Mouse (Mus musculus) neural tube, embryonic 10.5 days (tissue): ENCODE results near the gene Rpl3l.
"Not testable (repeated sequence)": the region's sequence is repeated elsewhere in the genome, so short reads cannot be mapped to it uniquely, and the experiment has no call there.

Experiments
- DNase-seq: peaks from one replicate; pipeline ENCODE4 v3.0.0-alpha.2; 2017; ENCODE audit warnings: low spot score; ENCODE audit errors: extremely low spot score

Gene Rpl3l

GRCm38 (mm10) chr17:24719494-24720222 is 8.0 kb upstream of the Rpl3l start:
- DNase-seq: peak; percentile 98

GRCm38 (mm10) chr17:24720616-24721015 is 7.0 kb upstream of the Rpl3l start:
- DNase-seq: not testable (repeated sequence)

- DNase-seq: not testable (repeated sequence)
Observed at GRCm38 (mm10) chr17:24721383-24721955, 6.2 kb upstream of the Rpl3l start.

GRCm38 (mm10) chr17:24722220-24722924 is 5.2 kb upstream of the Rpl3l start:
- peak; percentile 43 for DNase-seq

GRCm38 (mm10) chr17:24723122-24723880 is 4.3 kb upstream of the Rpl3l start:
- DNase-seq: no peak

GRCm38 (mm10) chr17:24723881-24724180 is 3.8 kb upstream of the Rpl3l start:
- no peak for DNase-seq

- peak; percentile 98 for DNase-seq
Observed at GRCm38 (mm10) chr17:24724184-24724583, 3.4 kb upstream of the Rpl3l start, which contains the start of gene Ndufb10. Ndufb10 (minus strand) TSS chr17:24724478.

GRCm38 (mm10) chr17:24725637-24726390 is 1.8 kb upstream of the Rpl3l start:
- DNase-seq: no peak

- no peak for DNase-seq
Observed at GRCm38 (mm10) chr17:24728184-24728583, 564 bp downstream of the Rpl3l start.

- no peak for DNase-seq
Observed at GRCm38 (mm10) chr17:24729067-24729466, 1.4 kb downstream of the Rpl3l start.

- no peak for DNase-seq
Observed at GRCm38 (mm10) chr17:24730787-24731186, 3.2 kb downstream of the Rpl3l start.

- no peak for DNase-seq
Observed at GRCm38 (mm10) chr17:24732233-24732935, 4.8 kb downstream of the Rpl3l start.

- DNase-seq: no peak
Observed at GRCm38 (mm10) chr17:24733434-24734050, 5.9 kb downstream of the Rpl3l start.

- DNase-seq: no peak
Observed at GRCm38 (mm10) chr17:24734513-24734912, 6.9 kb downstream of the Rpl3l start.

GRCm38 (mm10) chr17:24735446-24735845 is 7.8 kb downstream of the Rpl3l start:
- no peak for DNase-seq

- peak; percentile 91 for DNase-seq
Observed at GRCm38 (mm10) chr17:24736330-24737051, 8.9 kb downstream of the Rpl3l start, which contains the start of gene Msrb1. Msrb1 (plus strand) TSS chr17:24736642.

GRCm38 (mm10) chr17:24737135-24737810 is 9.7 kb downstream of the Rpl3l start:
- DNase-seq: no peak

GRCm38 (mm10) chr17:24738238-24738637 is 10.6 kb downstream of the Rpl3l start:
- DNase-seq: no peak

GRCm38 (mm10) chr17:24739926-24740325 is 12.3 kb downstream of the Rpl3l start:
- no peak for DNase-seq
